7 mouse cellular contexts compared by ENCODE assay signal in the genomic region with DNA sequence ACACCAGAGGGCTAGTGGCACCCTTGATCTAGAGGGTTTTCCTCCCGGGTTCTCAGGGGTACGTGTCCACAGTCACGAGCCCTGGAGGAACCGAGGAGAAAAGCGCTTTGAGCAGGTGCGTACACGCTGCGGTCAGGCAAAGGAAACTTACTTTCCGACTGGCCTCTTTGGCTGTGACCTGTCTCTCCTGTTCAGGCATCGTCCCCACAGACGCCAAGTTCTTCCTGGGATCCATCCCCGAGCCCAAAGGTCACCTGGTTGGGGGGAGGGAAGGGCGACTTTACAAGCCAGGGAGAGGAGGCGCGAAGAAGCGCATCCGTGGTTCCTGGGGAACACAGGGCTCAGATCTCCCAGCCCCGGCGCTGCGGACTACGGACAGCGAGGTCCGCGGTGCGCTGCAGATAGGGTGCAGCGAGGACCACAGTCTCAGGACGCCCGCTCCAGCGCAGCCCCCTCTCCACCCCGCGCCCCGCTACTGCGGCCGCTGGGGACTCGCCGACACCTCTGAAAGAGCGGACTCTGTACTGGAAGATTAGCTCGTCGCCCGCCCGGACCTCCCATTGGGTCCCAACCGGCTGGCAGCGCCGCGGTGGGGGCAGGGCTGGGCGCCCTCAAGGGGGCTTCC. TPM values are rescaled to one million over a fixed set of nuclear protein-coding genes. Genes with fewer than 3 reads are reported as not detected.
DNase-seq lines count a peak whose midpoint lies in the region; ATAC-seq lines count a peak whose summit lies in the region.

A gene (minus strand): TSS at position 485 of the 625 bp plus-strand sequence.

- peak; percentile 75 for ATAC-seq in heart, embryonic 15.5 days (replicated peaks; ENCODE audit: insufficient number of reproducible peaks, insufficient read depth, low FRiP score, low read depth)
- peak; percentile 94 for ATAC-seq in midbrain, embryonic 15.5 days (replicated peaks)

- H3K4me1 ChIP-seq in heart, embryonic 15.5 days (replicated peaks) = peaks cover 10% of the 10 kb centered on the region
- H3K4me1 ChIP-seq in midbrain, embryonic 15.5 days = peaks cover 13% of the 10 kb centered on the region

- H3K9ac ChIP-seq in heart, embryonic 15.5 days = peak within 1 kb of the TSS; percentile 75
- peak within 1 kb of the TSS; percentile 58 for H3K9ac ChIP-seq in midbrain, embryonic 15.5 days

- peaks cover 12% of the 10 kb centered on the region for H3K36me3 ChIP-seq in heart, embryonic 15.5 days
- H3K36me3 ChIP-seq in midbrain, embryonic 15.5 days (replicated peaks) = peaks cover 5% of the 10 kb centered on the region

- peak within 1 kb of the TSS; percentile 98 for H3K4me2 ChIP-seq in heart, embryonic 15.5 days
- H3K4me2 ChIP-seq in midbrain, embryonic 15.5 days = peak within 1 kb of the TSS; percentile 84

- under 1% methylated on average over 41 of the region's 46 CpGs for WGBS in heart, embryonic 15.5 days
- under 1% methylated on average over 45 of the region's 46 CpGs for WGBS in midbrain, embryonic 15.5 days

- H3K4me3 ChIP-seq in heart, embryonic 15.5 days = peak within 1 kb of the TSS; percentile 96
- peak within 1 kb of the TSS; percentile 70 for H3K4me3 ChIP-seq in midbrain, embryonic 15.5 days

- DNase-seq in right cerebral cortex, postnatal 36 days (ENCODE audit: low spot score in 2 of 2) = peak; percentile 4 to 5
- DNase-seq in right cerebral cortex, postnatal 25 days = no peak
- DNase-seq in c-Kit-negative CD71-positive TER-119-positive erythroid progenitor cells, embryonic 14.5 days (ENCODE audit: low read depth, low spot score) = peak; percentile 41
- peak; percentile 75 to 84 for DNase-seq in kidney, postnatal 36 days
- no peak for DNase-seq in layer of hippocampus, adult 9-10 months (ENCODE audit: low spot score)

- peak within 1 kb of the TSS; percentile 20; the same call in 1 of the 2 replicates for H3K27ac ChIP-seq in heart, embryonic 15.5 days
- H3K27ac ChIP-seq in midbrain, embryonic 15.5 days = peak within 1 kb of the TSS; percentile 27

- H3K9me3 ChIP-seq in heart, embryonic 15.5 days (replicated peaks) = no peaks in the 10 kb centered on the region
- H3K9me3 ChIP-seq in midbrain, embryonic 15.5 days = no peaks in the 10 kb centered on the region

- peaks cover 22% of the 10 kb centered on the region for H3K27me3 ChIP-seq in heart, embryonic 15.5 days
- H3K27me3 ChIP-seq in midbrain, embryonic 15.5 days (replicated peaks) = no peaks in the 10 kb centered on the region; the same call in 1 of the 2 replicates

RNA-seq across cellular contexts. Expression of the gene that starts here (rescaled TPM):
- polyA plus RNA-seq in heart, embryonic 15.5 days (2015; fragmentation: Nextera tagmentation; extraction: Ambion mirVana) = 0.67 and 2.1 TPM in 2 replicates
- 1.5 and 1.6 TPM in 2 replicates for polyA plus RNA-seq in midbrain, embryonic 15.5 days (2015; fragmentation: Nextera tagmentation; extraction: Ambion mirVana)

Comparison
In these comparisons a context has a peak if more than half of its experiments do, and no peak if none do; other contexts are left out.
1. DNase-seq: peak in right cerebral cortex, postnatal 36 days (2 of 2), c-Kit-negative CD71-positive TER-119-positive erythroid progenitor cells, embryonic 14.5 days (single experiment) and kidney, postnatal 36 days (2 of 2); none in right cerebral cortex, postnatal 25 days (single experiment) and layer of hippocampus, adult 9-10 months (single experiment).